Mouse (Mus musculus): Measurements from ENCODE around the gene Ifrd2. TPM values are rescaled to one million over a fixed set of nuclear protein-coding genes. Genes with fewer than 3 reads are reported as not detected.
A peak's percentile ranks its signal among the peaks of the same experiment; 100 is the strongest.
"Not testable (repeated sequence)": the region's sequence is repeated elsewhere in the genome, so short reads cannot be mapped to it uniquely, and the experiment has no call there.

The Ifrd2 gene
- total RNA-seq, 2 experiments from 2014 or later, result 122 to 249 TPM

- ATAC-seq (replicated peaks; ENCODE audit: low FRiP score, poor library complexity, severe bottlenecking), result peak; percentile 14; the same call in 1 of the 2 replicates
These were observed 15.7 kb upstream of the Ifrd2 start for GRCm38 (mm10) chr9:107571534-107572326.

GRCm38 (mm10) chr9:107572327-107572662 is 15.1 kb upstream of the Ifrd2 start:
- ATAC-seq (replicated peaks; ENCODE audit: low FRiP score, poor library complexity, severe bottlenecking), result no peak

GRCm38 (mm10) chr9:107573774-107574173 is 13.7 kb upstream of the Ifrd2 start:
- not testable (repeated sequence) for ATAC-seq (replicated peaks; ENCODE audit: low FRiP score, poor library complexity, severe bottlenecking)

- no peak for ATAC-seq (replicated peaks; ENCODE audit: low FRiP score, poor library complexity, severe bottlenecking)
These were observed 11.7 kb upstream of the Ifrd2 start for GRCm38 (mm10) chr9:107575579-107576356.

- peak; percentile 81 for ATAC-seq (replicated peaks; ENCODE audit: low FRiP score, poor library complexity, severe bottlenecking)
These were observed 10.9 kb upstream of the Ifrd2 start, which contains the start of gene Hyal1 for GRCm38 (mm10) chr9:107576357-107577107. Gene Hyal1 (plus strand): TSS chr9:107576927.

- no peak for ATAC-seq (replicated peaks; ENCODE audit: low FRiP score, poor library complexity, severe bottlenecking)
These were observed 9.6 kb upstream of the Ifrd2 start for GRCm38 (mm10) chr9:107577871-107578270.

GRCm38 (mm10) chr9:107578587-107578986 is 8.9 kb upstream of the Ifrd2 start, which contains the start of gene Naa80:
Gene Naa80 (plus strand): TSS chr9:107578887.
- ATAC-seq (replicated peaks; ENCODE audit: low FRiP score, poor library complexity, severe bottlenecking), result no peak

GRCm38 (mm10) chr9:107579023-107579900 is 8.2 kb upstream of the Ifrd2 start:
- ATAC-seq (replicated peaks; ENCODE audit: low FRiP score, poor library complexity, severe bottlenecking), result no peak

- ATAC-seq (replicated peaks; ENCODE audit: low FRiP score, poor library complexity, severe bottlenecking), result peak; percentile 78
These were observed 6.7 kb upstream of the Ifrd2 start, which contains the start of gene Hyal3 for GRCm38 (mm10) chr9:107580501-107581317. Gene Hyal3 (plus strand): TSS chr9:107580818.

- ATAC-seq (replicated peaks; ENCODE audit: low FRiP score, poor library complexity, severe bottlenecking), result no peak
These were observed 5.9 kb upstream of the Ifrd2 start for GRCm38 (mm10) chr9:107581584-107581983.

GRCm38 (mm10) chr9:107582509-107583062 is 4.9 kb upstream of the Ifrd2 start:
- ATAC-seq (replicated peaks; ENCODE audit: low FRiP score, poor library complexity, severe bottlenecking), result no peak

- ATAC-seq (replicated peaks; ENCODE audit: low FRiP score, poor library complexity, severe bottlenecking), result no peak
These were observed 4.3 kb upstream of the Ifrd2 start for GRCm38 (mm10) chr9:107583174-107583573.

- ATAC-seq (replicated peaks; ENCODE audit: low FRiP score, poor library complexity, severe bottlenecking), result no peak
These were observed 938 bp upstream of the Ifrd2 start for GRCm38 (mm10) chr9:107586504-107586903.

- ATAC-seq (replicated peaks; ENCODE audit: low FRiP score, poor library complexity, severe bottlenecking), result peak; percentile 47
These were observed 594 bp downstream of the Ifrd2 start for GRCm38 (mm10) chr9:107587833-107588639.

- peak; percentile 63 for ATAC-seq (replicated peaks; ENCODE audit: low FRiP score, poor library complexity, severe bottlenecking)
These were observed 2.8 kb downstream of the Ifrd2 start for GRCm38 (mm10) chr9:107590058-107590772.

- no peak for ATAC-seq (replicated peaks; ENCODE audit: low FRiP score, poor library complexity, severe bottlenecking)
These were observed 3.3 kb downstream of the Ifrd2 start for GRCm38 (mm10) chr9:107590773-107591060.

All from erythroid progenitor cell, adult 5-6 weeks (primary cell).